Mouse (Mus musculus) G1E (cell line): Measurements from ENCODE around the gene Tnni3.

ENCODE experiments used
- CTCF ChIP-seq: IDR thresholded peaks from 2 replicates; pipeline ENCODE4 v1.5.1; 2012; ENCODE audit warnings: low read depth, low read length, inconsistent platforms, mixed read lengths
- TAL1 ChIP-seq: conservative IDR thresholded peaks from 2 replicates; pipeline ENCODE4 v1.6.1; 2012; ENCODE audit warnings: low read depth, low read length, inconsistent platforms, mixed read lengths

- TF ChIP-seq CTCF (no peak), TAL1 (no peak)
Measured at GRCm38 (mm10) chr7:4499034-4499433, 25.0 kb downstream of the Tnni3 start.
